Mouse (Mus musculus) stomach, postnatal 0 days (tissue): ENCODE measurements around the gene Olfr267. TPM values are rescaled to one million over a fixed set of nuclear protein-coding genes. Genes with fewer than 3 reads are reported as not detected.

Experiments
- ATAC-seq: fragments of 200-750 bp; cut with Nextera tagmentation; 2 replicates; pipeline ENCODE4 v1.8.0; 2017; ENCODE audit not compliant: low FRiP score, low TSS enrichment
- DNase-seq: peaks from one replicate; pipeline ENCODE4 v3.0.0-alpha.2; 2016; ENCODE audit warnings: low spot score
- H3K27ac ChIP-seq: fragments of 300-500 bp; sonication (generic); replicated peaks from 2 replicates; pipeline ENCODE4 v1.5.1; 2014; ENCODE audit warnings: mild to moderate bottlenecking, control low read depth
- H3K27me3 ChIP-seq: fragments of 300-500 bp; sonication (generic); 2 replicates; pipeline ENCODE4 v1.6.1; 2014; ENCODE audit warnings: low read length; ENCODE audit not compliant: control insufficient read depth, insufficient read depth
- H3K36me3 ChIP-seq: fragments of 300-500 bp; sonication (generic); 2 replicates; pipeline ENCODE4 v1.6.1; 2014; ENCODE audit warnings: low read length, mixed read lengths; ENCODE audit not compliant: control insufficient read depth, insufficient read depth
- H3K4me1 ChIP-seq: fragments of 300-500 bp; sonication (generic); replicated peaks from 2 replicates; pipeline ENCODE4 v1.6.1; 2014; ENCODE audit warnings: antibody characterized with exemption; ENCODE audit not compliant: control insufficient read depth, insufficient read depth
- H3K4me2 ChIP-seq: fragments of 300-500 bp; sonication (generic); replicated peaks from 2 replicates; pipeline ENCODE4 v1.6.1; 2014; ENCODE audit warnings: low read depth, mild to moderate bottlenecking, control low read depth, moderate library complexity
- H3K4me3 ChIP-seq: fragments of 300-500 bp; sonication (generic); 2 replicates; pipeline ENCODE4 v1.5.1; 2014; ENCODE audit warnings: low read depth, low read length, control low read depth
- H3K9ac ChIP-seq: fragments of 300-500 bp; sonication (generic); 2 replicates; pipeline ENCODE4 v1.6.1; 2014; ENCODE audit warnings: mild to moderate bottlenecking, low read length, control low read depth, mixed read lengths
- H3K9me3 ChIP-seq: fragments of 300-500 bp; sonication (generic); 2 replicates; pipeline ENCODE4 v1.6.1; 2016; ENCODE audit warnings: low read length; ENCODE audit not compliant: control insufficient read depth
- CTCF ChIP-seq: IDR thresholded peaks from 2 replicates; pipeline ENCODE4 v1.5.1; 2016; ENCODE audit warnings: antibody characterized with exemption, low read depth, mild to moderate bottlenecking, moderate library complexity
- EP300 ChIP-seq: optimal IDR thresholded peaks from 2 replicates; pipeline ENCODE3; 2016; ENCODE audit warnings: antibody characterized with exemption
- WGBS: fragments of 180-500 bp; shearing (Covaris S2); extraction: QIAGEN DNeasy Blood & Tissue Kit; methylation state at CpG from one replicate; pipeline ENCODE4 v1.1.7; 2014; 5-methylcytosine and 5-hydroxymethylcytosine counted together
- polyA plus RNA-seq: library from polyadenylated mRNA; unstranded; fragments of >200 nt; fragmentation: Nextera tagmentation; extraction: Ambion mirVana; gene quantifications from 2 replicates; pipeline ENCODE4 v1.2.1, GENCODE M21; 2015

Gene Olfr267
- polyA plus RNA-seq, 1 experiment from 2014 or later: 0.06 TPM

DNA sequence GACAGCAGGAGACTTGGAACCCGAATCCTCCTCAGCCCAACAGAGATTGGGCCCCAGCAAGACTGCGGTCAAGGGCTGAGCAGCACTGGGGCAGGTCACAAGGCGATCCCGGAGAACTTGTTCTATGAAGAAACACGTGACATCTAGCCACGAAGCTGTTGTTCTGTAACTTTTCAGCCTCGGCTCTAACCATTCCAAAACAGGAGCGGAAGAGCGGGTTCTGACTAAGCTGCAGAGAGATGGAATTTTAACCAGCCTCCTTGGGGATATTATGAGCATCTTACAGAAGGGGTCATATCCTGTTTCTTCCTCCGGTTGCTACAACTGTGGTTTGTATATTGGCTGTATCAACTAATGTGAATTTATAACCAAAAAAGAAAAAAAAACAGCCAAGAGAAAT lies 38.4 kb downstream of the Olfr267 start:
- H3K9me3 ChIP-seq: no peaks in the 10 kb centered on the region
- 0 out of 2 replicates have a peak overlapping the region, but pooled peaks have one; percentile 23 for H3K9ac ChIP-seq
- H3K4me3 ChIP-seq: 0 out of 2 replicates have a peak overlapping the region, but pooled peaks have one; percentile 6
- ATAC-seq: peak; percentile 45
- no peaks in the 10 kb centered on the region for H3K27me3 ChIP-seq
- no peak for TF ChIP-seq EP300
- no peak for TF ChIP-seq CTCF
- peak overlapping the region; percentile 70 for H3K27ac ChIP-seq
- peak overlapping the region; percentile 36; the same call in 1 of the 2 replicates for H3K4me2 ChIP-seq
- DNase-seq: peak; percentile 30
- WGBS: 17% methylated on average over 10 of the region's 10 CpGs
- H3K36me3 ChIP-seq: no peaks in the 10 kb centered on the region
- no peaks in the 10 kb centered on the region for H3K4me1 ChIP-seq

DNA sequence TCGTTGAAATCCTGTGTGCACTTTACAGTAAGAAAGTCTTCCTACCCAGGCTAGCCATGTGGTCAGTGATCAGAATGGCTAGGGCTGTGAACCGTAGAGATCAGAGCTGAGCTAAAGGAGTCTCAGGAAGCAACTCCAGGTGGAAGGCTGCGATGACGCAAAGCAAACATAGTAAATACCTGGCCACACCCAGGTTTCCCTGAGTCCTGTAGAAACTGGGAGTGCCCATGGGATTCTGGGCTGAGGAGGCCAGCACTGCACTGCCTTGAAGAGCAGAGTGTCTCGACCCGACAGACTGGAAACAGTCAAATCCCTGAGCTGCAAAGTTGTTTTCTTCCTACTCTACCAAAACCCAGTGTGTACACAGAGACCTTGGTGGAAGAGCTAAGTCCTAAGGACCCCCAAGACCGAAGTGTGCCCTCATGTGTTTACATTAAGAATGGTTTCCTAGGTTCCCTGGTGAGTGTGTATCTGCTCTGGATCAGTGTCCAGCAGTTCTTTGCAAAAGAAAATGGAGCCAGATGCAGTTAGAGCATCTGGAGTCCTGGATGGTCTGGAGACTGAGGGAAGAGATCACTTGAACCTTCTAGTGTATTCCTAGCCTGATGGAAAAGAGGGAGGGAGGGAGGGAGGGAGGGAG lies 41.8 kb downstream of the Olfr267 start:
- no peak overlapping the region for H3K9ac ChIP-seq
- H3K9me3 ChIP-seq: no peaks in the 10 kb centered on the region
- WGBS: 53% methylated on average over 7 of the region's 7 CpGs
- ATAC-seq (peak; percentile 95), DNase-seq (peak; percentile 74)
- H3K4me2 ChIP-seq: no peak overlapping the region
- H3K36me3 ChIP-seq: no peaks in the 10 kb centered on the region
- H3K4me1 ChIP-seq: no peaks in the 10 kb centered on the region
- no peak overlapping the region for H3K27ac ChIP-seq
- no peaks in the 10 kb centered on the region for H3K27me3 ChIP-seq
- no peak for TF ChIP-seq CTCF
- no peak for TF ChIP-seq EP300
- no peak overlapping the region for H3K4me3 ChIP-seq

DNA sequence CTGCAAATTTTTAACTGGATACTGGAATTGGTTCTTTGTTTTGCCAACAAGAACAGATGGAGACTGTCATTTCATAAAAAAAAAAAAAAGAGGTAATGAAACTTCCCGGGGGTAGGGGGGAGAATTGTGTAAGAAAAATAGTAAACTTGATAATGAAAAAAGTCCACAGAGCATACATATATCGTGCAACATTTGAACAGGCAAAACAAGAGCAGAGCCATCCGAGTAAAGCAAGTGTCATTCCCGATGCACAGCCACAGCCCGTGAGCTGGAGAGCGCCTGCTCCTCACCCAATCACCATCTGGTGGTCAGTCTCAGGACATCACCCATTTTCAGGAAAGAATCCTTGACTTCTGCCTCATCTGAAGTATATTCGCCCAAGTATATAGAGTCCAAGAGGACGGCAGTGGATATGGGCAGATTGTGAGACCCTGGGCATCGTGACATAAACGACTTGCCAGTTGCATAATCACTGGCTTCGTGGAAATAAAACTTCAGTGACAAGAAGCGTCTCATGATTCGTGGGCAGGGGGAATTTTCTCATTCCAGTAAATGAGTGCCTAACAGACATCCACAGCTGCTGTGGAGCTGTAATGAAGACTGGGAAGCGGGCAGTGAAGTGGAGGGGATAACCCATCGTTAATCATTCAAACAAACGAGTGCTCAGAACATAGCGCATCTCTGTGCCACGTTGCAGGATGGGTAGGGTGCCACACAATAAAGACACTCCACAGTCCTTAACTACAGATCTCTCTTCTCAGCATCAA lies 50.5 kb downstream of the Olfr267 start:
- Histone ChIP-seq H3K4me2 (no peak overlapping the region), H3K9ac (no peak overlapping the region), H3K27ac (peak overlapping the region; percentile 35; the same call in 1 of the 2 replicates), H3K36me3 (no peaks in the 10 kb centered on the region), H3K4me1 (no peaks in the 10 kb centered on the region), H3K4me3 (no peak overlapping the region), H3K9me3 (no peaks in the 10 kb centered on the region), H3K27me3 (no peaks in the 10 kb centered on the region)
- no peak for TF ChIP-seq EP300
- peak; percentile 63 for TF ChIP-seq CTCF
- ATAC-seq: peak; percentile 8; the same call in 1 of the 2 replicates
- 59% methylated on average over 18 of the region's 18 CpGs for WGBS
- no peak for DNase-seq

Other genes with a start within 250 kb of the Olfr267 start
- gene Lpar1, start 233.8 kb downstream of the Olfr267 start, polyA plus RNA-seq: 36.4 and 37.5 TPM in 2 replicates
- 13.4 and 13.6 TPM in 2 replicates for gene Ecpas, start 125.0 kb upstream of the Olfr267 start, polyA plus RNA-seq
- gene Zkscan16, start 155.9 kb upstream of the Olfr267 start, polyA plus RNA-seq: 0.11 and 0.13 TPM in 2 replicates
- 454 and 488 TPM in 2 replicates for gene Ptgr1, start 199.4 kb upstream of the Olfr267 start, polyA plus RNA-seq
- gene Dnajc25, start 207.3 kb upstream of the Olfr267 start, polyA plus RNA-seq: 13.4 and 13.7 TPM in 2 replicates
- 18.5 and 21.6 TPM in 2 replicates for gene Gm20503, start 215.5 kb upstream of the Olfr267 start, polyA plus RNA-seq
- gene Gng10, start 247.4 kb upstream of the Olfr267 start, polyA plus RNA-seq: 98.0 and 99.6 TPM in 2 replicates